In genomic region chr14:99521954-99522523, GRCm38 (mm10) we compare ENCODE assay signal across 16 mouse cellular contexts.
DNase-seq lines count a peak whose midpoint lies in the region; ATAC-seq and TF ChIP-seq lines count a peak whose summit lies in the region.
"Had no signal": no experiment of that assay in that cellular context is flagged by ENCODE, and none has a peak within 500 bp of the region (broad histone marks: within the 10 kb centered on the region; RNA-seq: fewer than 3 reads in every experiment).

No protein-coding gene starts in this region.

- no peak overlapping the region for H3K4me3 ChIP-seq in forebrain, postnatal 0 days (ENCODE audit: low read depth, low read length)
- no peak overlapping the region for H3K4me3 ChIP-seq in forebrain, embryonic 12.5 days (replicated peaks)
- H3K4me3 ChIP-seq in left cerebral cortex, adult 2 months, result peak overlapping the region; percentile 14; the same call in 1 of the 2 replicates
- peak overlapping the region in 2 of 3 experiments; percentile 14 to 36 for H3K4me3 ChIP-seq in CH12.LX (replicated peaks in 1 of 3; ENCODE audit: low read depth in 2 of 3, low read length in 2 of 3, poor library complexity in 1 of 3)
- peak overlapping the region; percentile 21 for H3K4me3 ChIP-seq in hindbrain, postnatal 0 days (ENCODE audit: low read length)
- no peak overlapping the region for H3K4me3 ChIP-seq in heart, embryonic 12.5 days
- H3K4me3 ChIP-seq: embryonic facial prominence, embryonic 12.5 days; lung, embryonic 15.5 days; neural tube, embryonic 12.5 days had no signal

- no peaks in the 10 kb centered on the region for H3K36me3 ChIP-seq in forebrain, postnatal 0 days (ENCODE audit: insufficient read depth)
- no peaks in the 10 kb centered on the region for H3K36me3 ChIP-seq in forebrain, embryonic 12.5 days (replicated peaks)
- H3K36me3 ChIP-seq in CH12.LX (replicated peaks in 1 of 2; ENCODE audit: control insufficient read depth in 1 of 2, insufficient read depth in 1 of 2, low read length in 1 of 2), result no peaks in the 10 kb centered on the region
- H3K36me3 ChIP-seq in hindbrain, postnatal 0 days (ENCODE audit: insufficient read depth, low read length), result no peaks in the 10 kb centered on the region
- H3K36me3 ChIP-seq in heart, embryonic 12.5 days, result no peaks in the 10 kb centered on the region
- H3K36me3 ChIP-seq: embryonic facial prominence, embryonic 12.5 days; lung, embryonic 15.5 days; neural tube, embryonic 12.5 days had no signal

- TF ChIP-seq POLR2A in CH12.LX (IDR thresholded peaks at IDR 0.05; ENCODE audit: low read depth, low read length), result no peak

- no peak overlapping the region for H3K9ac ChIP-seq in forebrain, postnatal 0 days
- no peak overlapping the region for H3K9ac ChIP-seq in forebrain, embryonic 12.5 days
- no peak overlapping the region for H3K9ac ChIP-seq in CH12.LX (ENCODE audit: insufficient read depth, low read depth)
- no peak overlapping the region for H3K9ac ChIP-seq in hindbrain, postnatal 0 days (replicated peaks; ENCODE audit: low read length)
- H3K9ac ChIP-seq in heart, embryonic 12.5 days, result no peak overlapping the region
- H3K9ac ChIP-seq: embryonic facial prominence, embryonic 12.5 days; lung, embryonic 15.5 days; neural tube, embryonic 12.5 days had no signal

- in situ Hi-C loops in CH12.LX (cut with MboI; ENCODE audit: low pct_ligation_motif_present, low pct_unique_long_range_greater_than_20kb, low sequenced_read_pairs), result no loop called here

- DNase-seq in forebrain, postnatal 0 days, result peak; percentile 16
- peak; percentile 13 for DNase-seq in left cerebral cortex, adult 2 months (ENCODE audit: extremely low spot score in 1 of 2, low spot score in 2 of 2)
- DNase-seq in left cerebral cortex, adult 11 months (ENCODE audit: low spot score), result no peak
- DNase-seq in CH12.LX (ENCODE audit: extremely low read depth), result peak; percentile 89
- peak; percentile 28 for DNase-seq in hindbrain, postnatal 0 days (ENCODE audit: low spot score)
- no peak for DNase-seq in kidney, postnatal 4 days
- DNase-seq: cerebellum, postnatal 25 days; heart, postnatal 4 days; kidney, adult 8-10 months; retina, postnatal 1 day; thymus, postnatal 36 days had no signal

- ATAC-seq in forebrain, postnatal 0 days, result peak; percentile 72
- ATAC-seq in forebrain, embryonic 12.5 days (ENCODE audit: low FRiP score), result no peak
- 0 out of 2 replicates have a peak, but pooled peaks have one; percentile 24 for ATAC-seq in hindbrain, postnatal 0 days
- no peak for ATAC-seq in heart, embryonic 12.5 days (ENCODE audit: insufficient number of reproducible peaks, low FRiP score)

- TF ChIP-seq EP300 in CH12.LX (IDR thresholded peaks at IDR 0.05; ENCODE audit: low read length), result peak; percentile 58

- H3K4me2 ChIP-seq in forebrain, postnatal 0 days (ENCODE audit: low read depth), result peak overlapping the region; percentile 13; the same call in 1 of the 2 replicates
- H3K4me2 ChIP-seq in forebrain, embryonic 12.5 days, result no peak overlapping the region
- peak overlapping the region; percentile 97 for H3K4me2 ChIP-seq in CH12.LX (ENCODE audit: insufficient read depth, low read depth, poor library complexity, severe bottlenecking)
- peak overlapping the region; percentile 43 for H3K4me2 ChIP-seq in hindbrain, postnatal 0 days (ENCODE audit: low read depth, low read length)
- H3K4me2 ChIP-seq in heart, embryonic 12.5 days, result no peak overlapping the region
- H3K4me2 ChIP-seq: embryonic facial prominence, embryonic 12.5 days; lung, embryonic 15.5 days; neural tube, embryonic 12.5 days had no signal

- H3K27ac ChIP-seq in forebrain, postnatal 0 days (ENCODE audit: low read depth, low read length), result peak overlapping the region; percentile 15; the same call in 1 of the 2 replicates
- no peak overlapping the region for H3K27ac ChIP-seq in forebrain, embryonic 12.5 days
- H3K27ac ChIP-seq in left cerebral cortex, adult 2 months, result peak overlapping the region; percentile 28
- H3K27ac ChIP-seq in CH12.LX (ENCODE audit: insufficient read depth, low read depth), result no peak overlapping the region
- H3K27ac ChIP-seq in hindbrain, postnatal 0 days, result no peak overlapping the region
- no peak overlapping the region for H3K27ac ChIP-seq in heart, embryonic 12.5 days (ENCODE audit: poor library complexity, severe bottlenecking)
- H3K27ac ChIP-seq: embryonic facial prominence, embryonic 12.5 days; lung, embryonic 15.5 days; neural tube, embryonic 12.5 days had no signal

- no peaks in the 10 kb centered on the region for H3K9me3 ChIP-seq in forebrain, postnatal 0 days (ENCODE audit: low read length)
- no peaks in the 10 kb centered on the region for H3K9me3 ChIP-seq in forebrain, embryonic 12.5 days
- H3K9me3 ChIP-seq in CH12.LX (replicated peaks; ENCODE audit: low read length), result no peaks in the 10 kb centered on the region
- no peaks in the 10 kb centered on the region for H3K9me3 ChIP-seq in hindbrain, postnatal 0 days (ENCODE audit: low read length)
- H3K9me3 ChIP-seq in heart, embryonic 12.5 days (replicated peaks), result no peaks in the 10 kb centered on the region
- H3K9me3 ChIP-seq: embryonic facial prominence, embryonic 12.5 days; lung, embryonic 15.5 days; neural tube, embryonic 12.5 days had no signal

- TF ChIP-seq CTCF in forebrain, postnatal 0 days (IDR thresholded peaks at IDR 0.05; ENCODE audit: low read depth), result no peak
- no peak for TF ChIP-seq CTCF in left cerebral cortex, adult 2 months (IDR thresholded peaks at IDR 0.05)
- TF ChIP-seq CTCF in CH12.LX (conservative IDR thresholded peaks at IDR 0.05 in 1 of 2, IDR thresholded peaks at IDR 0.05 in 1 of 2; ENCODE audit: low read depth in 2 of 2, low read length in 2 of 2), result no peak
- no peak for TF ChIP-seq CTCF in hindbrain, postnatal 0 days (IDR thresholded peaks at IDR 0.05; ENCODE audit: low read depth)

- no peaks in the 10 kb centered on the region for H3K4me1 ChIP-seq in forebrain, postnatal 0 days (ENCODE audit: insufficient read depth)
- no peaks in the 10 kb centered on the region for H3K4me1 ChIP-seq in forebrain, embryonic 12.5 days
- H3K4me1 ChIP-seq in CH12.LX (ENCODE audit: control insufficient read depth in 1 of 2, insufficient read depth in 2 of 2), result peaks cover 0 to 12% of the 10 kb centered on the region in 2 experiments; a peak in 2 of 4 replicates
- H3K4me1 ChIP-seq in hindbrain, postnatal 0 days (ENCODE audit: insufficient read depth, low read length), result no peaks in the 10 kb centered on the region
- H3K4me1 ChIP-seq in heart, embryonic 12.5 days (replicated peaks), result no peaks in the 10 kb centered on the region
- H3K4me1 ChIP-seq: embryonic facial prominence, embryonic 12.5 days; lung, embryonic 15.5 days; neural tube, embryonic 12.5 days had no signal

- 82% methylated on average over 13 of the region's 13 CpGs for WGBS in forebrain, postnatal 0 days
- WGBS in forebrain, embryonic 12.5 days, result 86% methylated on average over 13 of the region's 13 CpGs
- WGBS in hindbrain, postnatal 0 days, result 64% methylated on average over 13 of the region's 13 CpGs
- WGBS in heart, embryonic 12.5 days, result 82% methylated on average over 13 of the region's 13 CpGs

- no peaks in the 10 kb centered on the region for H3K79me2 ChIP-seq in CH12.LX (replicated peaks; ENCODE audit: control insufficient read depth, extremely low read depth, insufficient read depth, poor library complexity, severe bottlenecking)

- no peak for TF ChIP-seq RAD21 in CH12.LX (IDR thresholded peaks at IDR 0.05; ENCODE audit: low read depth, low read length)

- dilution Hi-C loops in CH12.LX (cut with MboI; ENCODE audit: extremely low pct_ligation_motif_present, extremely low pct_unique_long_range_greater_than_20kb, low sequenced_read_pairs), result no loop called here

- no peaks in the 10 kb centered on the region for H3K27me3 ChIP-seq in forebrain, postnatal 0 days (ENCODE audit: insufficient read depth, low read length)
- H3K27me3 ChIP-seq in forebrain, embryonic 12.5 days, result no peaks in the 10 kb centered on the region
- peaks cover 5% of the 10 kb centered on the region for H3K27me3 ChIP-seq in CH12.LX (replicated peaks)
- H3K27me3 ChIP-seq in hindbrain, postnatal 0 days (ENCODE audit: insufficient read depth, low read length), result no peaks in the 10 kb centered on the region
- no peaks in the 10 kb centered on the region for H3K27me3 ChIP-seq in heart, embryonic 12.5 days (replicated peaks)
- H3K27me3 ChIP-seq: embryonic facial prominence, embryonic 12.5 days; lung, embryonic 15.5 days; neural tube, embryonic 12.5 days had no signal

- intact Hi-C loops in left cerebral cortex, adult 2 months (cut with DNase I), result no loop called here

TF ChIP-seq in CH12.LX, 34 proteins besides CTCF, POLR2A, EP300 and RAD21:
- peak; percentile 66; the same call in 1 of the 2 replicates for TF ChIP-seq MAFK (IDR thresholded peaks at IDR 0.05; ENCODE audit: insufficient replicate concordance, low read length)
- peak; percentile 84 for TF ChIP-seq IRF4 (IDR thresholded peaks at IDR 0.05; ENCODE audit: low read depth, low read length)
- TF ChIP-seq JUN (IDR thresholded peaks at IDR 0.05; ENCODE audit: insufficient read depth, low read depth, low read length), result peak; percentile 44; the same call in 1 of the 2 replicates
- TF ChIP-seq MEF2A (IDR thresholded peaks at IDR 0.05; ENCODE audit: borderline replicate concordance, low read depth, low read length), result 0 out of 2 replicates have a peak, but pooled peaks have one; percentile 9
- TF ChIP-seq JUND (conservative IDR thresholded peaks at IDR 0.05; ENCODE audit: low read depth, low read length), result no peak; the same call in 1 of the 2 replicates
- TF ChIP-seq MAZ (IDR thresholded peaks at IDR 0.05; ENCODE audit: low read depth, low read length), result 0 out of 2 replicates have a peak, but pooled peaks have one; percentile 32
- TF ChIP-seq ETS1 (conservative IDR thresholded peaks at IDR 0.05; ENCODE audit: low read depth, low read length), result peak; percentile 89
- 0 out of 2 replicates have a peak, but pooled peaks have one; percentile 43 for TF ChIP-seq MYC (IDR thresholded peaks at IDR 0.05; ENCODE audit: low read depth, low read length)
- TF ChIP-seq GABPA (IDR thresholded peaks at IDR 0.05; ENCODE audit: insufficient replicate concordance, low read depth, low read length), result no peak
- TF ChIP-seq USF2 (conservative IDR thresholded peaks at IDR 0.05; ENCODE audit: low read depth, low read length), result no peak
- no peak for TF ChIP-seq RCOR1 (conservative IDR thresholded peaks at IDR 0.05; ENCODE audit: low read depth, low read length)
- 0 out of 2 replicates have a peak, but pooled peaks have one; percentile 21 for TF ChIP-seq TCF12 (IDR thresholded peaks at IDR 0.05; ENCODE audit: low read depth, low read length)
- TF ChIP-seq MAX (IDR thresholded peaks at IDR 0.05; ENCODE audit: low read length), result 0 out of 2 replicates have a peak, but pooled peaks have one; percentile 18
- peak; percentile 99 for TF ChIP-seq BHLHE40 (IDR thresholded peaks at IDR 0.05; ENCODE audit: low read depth, low read length)
- TF ChIP-seq USF1 (IDR thresholded peaks at IDR 0.05; ENCODE audit: low read depth, low read length), result no peak

Comparison
In these comparisons a context has a peak if more than half of its experiments do, and no peak if none do; other contexts are left out.
1. ATAC-seq: peak in forebrain, postnatal 0 days (single experiment) and hindbrain, postnatal 0 days (single experiment); none in forebrain, embryonic 12.5 days (single experiment) and heart, embryonic 12.5 days (single experiment).
2. DNase-seq: peak in forebrain, postnatal 0 days (single experiment), left cerebral cortex, adult 2 months (2 of 2), CH12.LX (single experiment) and hindbrain, postnatal 0 days (single experiment); none in left cerebral cortex, adult 11 months (single experiment) and kidney, postnatal 4 days (0 of 2).
3. H3K27ac ChIP-seq: peak in forebrain, postnatal 0 days (single experiment) and left cerebral cortex, adult 2 months (single experiment); none in forebrain, embryonic 12.5 days (single experiment), CH12.LX (single experiment), hindbrain, postnatal 0 days (single experiment) and heart, embryonic 12.5 days (single experiment).
4. H3K4me2 ChIP-seq: peak in forebrain, postnatal 0 days (single experiment), CH12.LX (single experiment) and hindbrain, postnatal 0 days (single experiment); none in forebrain, embryonic 12.5 days (single experiment) and heart, embryonic 12.5 days (single experiment).
5. H3K4me3 ChIP-seq: peak in left cerebral cortex, adult 2 months (single experiment), CH12.LX (2 of 3) and hindbrain, postnatal 0 days (single experiment); none in forebrain, postnatal 0 days (single experiment), forebrain, embryonic 12.5 days (single experiment) and heart, embryonic 12.5 days (single experiment).